In the genomic region with DNA sequence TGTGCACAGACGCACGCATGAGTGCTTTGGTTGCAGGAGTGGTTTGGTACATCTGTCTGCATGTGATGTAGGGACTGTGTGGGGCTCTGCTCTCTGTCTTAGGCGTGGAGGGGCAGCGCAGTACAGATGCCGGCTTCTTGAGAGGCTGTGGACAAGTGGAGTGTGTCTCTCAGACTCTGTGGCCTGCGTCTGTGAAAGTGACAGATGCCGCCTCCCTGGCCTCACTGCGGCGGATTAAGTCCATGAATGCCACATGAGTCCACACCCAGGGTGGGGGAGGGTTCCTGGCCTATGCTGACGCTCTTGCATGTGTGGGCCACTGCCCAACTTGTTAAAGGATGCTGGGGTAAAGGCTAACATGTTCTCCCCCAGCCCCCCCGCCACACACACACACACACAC, we compare ENCODE assay signal across 15 mouse cellular contexts. TPM values are rescaled to one million over a fixed set of nuclear protein-coding genes. Genes with fewer than 3 reads are reported as not detected.
DNase-seq lines count a peak whose midpoint lies in the region; ATAC-seq lines count a peak whose summit lies in the region.
"Had no signal": no experiment of that assay in that cellular context is flagged by ENCODE, and none has a peak within 500 bp of the region (broad histone marks: within the 10 kb centered on the region; RNA-seq: fewer than 3 reads in every experiment).

No protein-coding gene starts in this region.

- whole genome bisulfite sequencing in hindbrain, embryonic 11.5 days = 47% methylated on average over 11 of the region's 11 CpGs
- WGBS in midbrain, embryonic 14.5 days = 19% methylated on average over 11 of the region's 11 CpGs

- DNase-seq in cerebellum, postnatal 25 days = peak; percentile 48 to 69
- no peak for DNase-seq in cerebellum, adult 9-10 months
- DNase-seq in brain, adult 2 months (ENCODE audit: low read depth, low spot score) = peak; percentile 24
- DNase-seq in hindbrain, embryonic 11.5 days (ENCODE audit: low spot score) = peak; percentile 58
- peak; percentile 70 for DNase-seq in midbrain, embryonic 14.5 days
- no peak for DNase-seq in kidney, adult 18-20 months
- DNase-seq in frontal cortex, postnatal 10 days (ENCODE audit: low spot score in 2 of 2) = no peak
- DNase-seq in thymus, postnatal 36 days = no peak
- DNase-seq: adrenal gland, postnatal 25 days; cerebellum, adult 11 months; kidney, adult 8-10 months; lung, postnatal 36 days; right cerebral cortex, postnatal 14 days; thymus, postnatal 4 days had no signal

- H3K4me3 ChIP-seq in hindbrain, embryonic 11.5 days (ENCODE audit: low read depth, low read length) = no peak overlapping the region
- H3K4me3 ChIP-seq in midbrain, embryonic 14.5 days (replicated peaks; ENCODE audit: low read depth, low read length) = no peak overlapping the region
- H3K4me3 ChIP-seq: liver, embryonic 15.5 days had no signal

- H3K27ac ChIP-seq in hindbrain, embryonic 11.5 days (ENCODE audit: low read depth, low read length) = peak overlapping the region; percentile 85
- H3K27ac ChIP-seq in midbrain, embryonic 14.5 days (replicated peaks; ENCODE audit: low read depth, low read length) = peak overlapping the region; percentile 99
- H3K27ac ChIP-seq: liver, embryonic 15.5 days had no signal

- peak; percentile 18 for ATAC-seq in hindbrain, embryonic 11.5 days (ENCODE audit: low FRiP score)
- ATAC-seq in midbrain, embryonic 14.5 days (ENCODE audit: low FRiP score, low TSS enrichment) = 0 out of 2 replicates have a peak, but pooled peaks have one; percentile 15

- peak overlapping the region; percentile 36; the same call in 1 of the 2 replicates for H3K9ac ChIP-seq in hindbrain, embryonic 11.5 days (ENCODE audit: low read depth, low read length)
- H3K9ac ChIP-seq in midbrain, embryonic 14.5 days (replicated peaks; ENCODE audit: low read length) = peak overlapping the region; percentile 34; the same call in 1 of the 2 replicates
- H3K9ac ChIP-seq: liver, embryonic 15.5 days had no signal

- peaks cover 5% of the 10 kb centered on the region for H3K4me1 ChIP-seq in hindbrain, embryonic 11.5 days (replicated peaks; ENCODE audit: control insufficient read depth, insufficient read depth, low read length)
- peaks cover 55% of the 10 kb centered on the region for H3K4me1 ChIP-seq in midbrain, embryonic 14.5 days (ENCODE audit: control insufficient read depth, insufficient read depth, low read length)

- H3K27me3 ChIP-seq in hindbrain, embryonic 11.5 days (ENCODE audit: control insufficient read depth, insufficient read depth, low read length) = no peaks in the 10 kb centered on the region; the same call in 1 of the 2 replicates
- H3K27me3 ChIP-seq in midbrain, embryonic 14.5 days (ENCODE audit: control insufficient read depth, insufficient read depth, low read length) = no peaks in the 10 kb centered on the region

- no peaks in the 10 kb centered on the region for H3K9me3 ChIP-seq in hindbrain, embryonic 11.5 days (ENCODE audit: control insufficient read depth, low read length)
- no peaks in the 10 kb centered on the region for H3K9me3 ChIP-seq in midbrain, embryonic 14.5 days (ENCODE audit: control insufficient read depth, low read length)
- H3K9me3 ChIP-seq: liver, embryonic 15.5 days had no signal

- peak overlapping the region; percentile 20; the same call in 1 of the 2 replicates for H3K4me2 ChIP-seq in hindbrain, embryonic 11.5 days (replicated peaks; ENCODE audit: low read depth, low read length)
- H3K4me2 ChIP-seq in midbrain, embryonic 14.5 days (ENCODE audit: low read length) = peak overlapping the region; percentile 92
- H3K4me2 ChIP-seq: liver, embryonic 15.5 days had no signal

- no peaks in the 10 kb centered on the region for H3K36me3 ChIP-seq in hindbrain, embryonic 11.5 days (ENCODE audit: control insufficient read depth, insufficient read depth, low read length)
- H3K36me3 ChIP-seq in midbrain, embryonic 14.5 days (ENCODE audit: control insufficient read depth, insufficient read depth, low read length) = no peaks in the 10 kb centered on the region
- H3K36me3 ChIP-seq: liver, embryonic 15.5 days had no signal

RNA-seq across cellular contexts. Expression of a gene that starts 5.2 kb away (rescaled TPM):
- polyA plus RNA-seq in hindbrain, embryonic 11.5 days (2014; fragmentation: Nextera tagmentation; extraction: Ambion mirVana) = 40.1 and 51.9 TPM in 2 replicates
- 40.6 and 46.7 TPM in 2 replicates for polyA plus RNA-seq in midbrain, embryonic 14.5 days (2014; fragmentation: Nextera tagmentation; extraction: Ambion mirVana)

RNA-seq across cellular contexts. Expression of a gene that starts 46.1 kb away (rescaled TPM):
- 7.3 and 8.5 TPM in 2 replicates for polyA plus RNA-seq in hindbrain, embryonic 11.5 days (2014; fragmentation: Nextera tagmentation; extraction: Ambion mirVana)
- 15.7 and 15.9 TPM in 2 replicates for polyA plus RNA-seq in midbrain, embryonic 14.5 days (2014; fragmentation: Nextera tagmentation; extraction: Ambion mirVana)

RNA-seq across cellular contexts. Expression of a gene that starts 46.9 kb away (rescaled TPM):
- polyA plus RNA-seq in hindbrain, embryonic 11.5 days (2014; fragmentation: Nextera tagmentation; extraction: Ambion mirVana) = 2.9 and 3.9 TPM in 2 replicates
- 2.5 TPM in 2 replicates for polyA plus RNA-seq in midbrain, embryonic 14.5 days (2014; fragmentation: Nextera tagmentation; extraction: Ambion mirVana)

Comparison
In these comparisons a context has a peak if more than half of its experiments do, and no peak if none do; other contexts are left out.
1. DNase-seq: peak in cerebellum, postnatal 25 days (2 of 2), brain, adult 2 months (single experiment), hindbrain, embryonic 11.5 days (single experiment) and midbrain, embryonic 14.5 days (single experiment); none in cerebellum, adult 9-10 months (single experiment), kidney, adult 18-20 months (single experiment), frontal cortex, postnatal 10 days (0 of 2) and thymus, postnatal 36 days (0 of 2).